Mouse (Mus musculus) CH12.LX (cell line): ENCODE measurements around the gene Magi2.

Experiments
- CHD2 ChIP-seq: IDR thresholded peaks from 2 replicates; pipeline ENCODE4 v1.6.1; 2011; ENCODE audit warnings: low read length, improper control_type of control experiment
- CTCF ChIP-seq, 2 experiments: IDR thresholded peaks in 1 of 2; conservative IDR thresholded peaks in 1 of 2; 2 replicates each; pipeline ENCODE4 v1.5.1; 2011 to 2012; ENCODE audit warnings: low read depth in 2 of 2, low read length in 2 of 2, improper control_type of control experiment in 1 of 2, inconsistent platforms in 1 of 2, mild to moderate bottlenecking in 1 of 2, moderate library complexity in 1 of 2
- ELF1 ChIP-seq: IDR thresholded peaks from 2 replicates; pipeline ENCODE4 v1.6.1; 2014; ENCODE audit warnings: low read depth, mild to moderate bottlenecking, inconsistent platforms, low read length, improper control_type of control experiment
- EP300 ChIP-seq: IDR thresholded peaks from 2 replicates; pipeline ENCODE4 v1.6.1; 2011; ENCODE audit warnings: low read length, improper control_type of control experiment
- HCFC1 ChIP-seq: IDR thresholded peaks from 2 replicates; pipeline ENCODE4 v1.6.1; 2012; ENCODE audit warnings: low read depth, mild to moderate bottlenecking, inconsistent platforms, low read length, improper control_type of control experiment
- MAFK ChIP-seq: IDR thresholded peaks from 2 replicates; pipeline ENCODE4 v1.6.1; 2011; ENCODE audit warnings: low read length, improper control_type of control experiment; ENCODE audit not compliant: insufficient replicate concordance
- MAX ChIP-seq: IDR thresholded peaks from 2 replicates; pipeline ENCODE4 v1.6.1; 2011; ENCODE audit warnings: low read length, improper control_type of control experiment
- MAZ ChIP-seq: IDR thresholded peaks from 2 replicates; pipeline ENCODE4 v1.6.1; 2012; ENCODE audit warnings: low read depth, mild to moderate bottlenecking, inconsistent platforms, low read length, improper control_type of control experiment, moderate library complexity
- MYC ChIP-seq: IDR thresholded peaks from 2 replicates; pipeline ENCODE4 v1.6.1; 2011; ENCODE audit warnings: low read depth, mild to moderate bottlenecking, improper control_type of control experiment, low read length
- POLR2A ChIP-seq: IDR thresholded peaks from 2 replicates; pipeline ENCODE4 v1.6.1; 2011; ENCODE audit warnings: low read depth, mild to moderate bottlenecking, improper control_type of control experiment, low read length
- TCF12 ChIP-seq: IDR thresholded peaks from 2 replicates; pipeline ENCODE4 v1.6.1; 2014; ENCODE audit warnings: low read depth, mild to moderate bottlenecking, inconsistent platforms, low read length, improper control_type of control experiment
- UBTF ChIP-seq: IDR thresholded peaks from 2 replicates; pipeline ENCODE4 v1.6.1; 2012; ENCODE audit warnings: low read depth, mild to moderate bottlenecking, inconsistent platforms, low read length, improper control_type of control experiment, moderate library complexity
- ZC3H11A ChIP-seq: IDR thresholded peaks from 2 replicates; pipeline ENCODE4 v1.6.1; 2012; ENCODE audit warnings: low read depth, mild to moderate bottlenecking, inconsistent platforms, low read length, improper control_type of control experiment
- ZNF384 ChIP-seq: IDR thresholded peaks from 2 replicates; pipeline ENCODE4 v1.6.1; 2012; ENCODE audit warnings: low read depth, low read length, improper control_type of control experiment, inconsistent platforms

- TF ChIP-seq POLR2A (no peak), TCF12 (no peak), CTCF (conservative IDR thresholded peaks at IDR 0.05 in 1 of 2, IDR thresholded peaks at IDR 0.05 in 1 of 2; ENCODE audit: low read depth in 2 of 2, low read length in 2 of 2) (no peak), MAX (no peak), CHD2 (no peak), UBTF (no peak), ZNF384 (no peak), ZC3H11A (no peak), MAZ (no peak), ELF1 (no peak), EP300 (no peak), HCFC1 (no peak), MYC (no peak), MAFK (no peak)
Measured at GRCm38 (mm10) chr5:20006616-20007015, 779.8 kb downstream of the Magi2 start.
